Mouse (Mus musculus) brain, adult 10 weeks (tissue): ENCODE results near the gene Rnpc3. TPM values are rescaled to one million over a fixed set of nuclear protein-coding genes. Genes with fewer than 3 reads are reported as not detected.

Experiments
- polyA plus RNA-seq: library from polyadenylated mRNA; stranded (reverse); fragments of 350-450 nt; fragmentation: Illumina TruSeq; extraction: RNeasy Lipid Tissue Mini Kit (QIAGEN cat#74804); gene quantifications from one replicate; pipeline ENCODE4 v1.2.3, GENCODE M21; 2015; ENCODE audit warnings: low read depth, low replicate concordance

The Rnpc3 gene
- 31.0 TPM for polyA plus RNA-seq

DNA sequence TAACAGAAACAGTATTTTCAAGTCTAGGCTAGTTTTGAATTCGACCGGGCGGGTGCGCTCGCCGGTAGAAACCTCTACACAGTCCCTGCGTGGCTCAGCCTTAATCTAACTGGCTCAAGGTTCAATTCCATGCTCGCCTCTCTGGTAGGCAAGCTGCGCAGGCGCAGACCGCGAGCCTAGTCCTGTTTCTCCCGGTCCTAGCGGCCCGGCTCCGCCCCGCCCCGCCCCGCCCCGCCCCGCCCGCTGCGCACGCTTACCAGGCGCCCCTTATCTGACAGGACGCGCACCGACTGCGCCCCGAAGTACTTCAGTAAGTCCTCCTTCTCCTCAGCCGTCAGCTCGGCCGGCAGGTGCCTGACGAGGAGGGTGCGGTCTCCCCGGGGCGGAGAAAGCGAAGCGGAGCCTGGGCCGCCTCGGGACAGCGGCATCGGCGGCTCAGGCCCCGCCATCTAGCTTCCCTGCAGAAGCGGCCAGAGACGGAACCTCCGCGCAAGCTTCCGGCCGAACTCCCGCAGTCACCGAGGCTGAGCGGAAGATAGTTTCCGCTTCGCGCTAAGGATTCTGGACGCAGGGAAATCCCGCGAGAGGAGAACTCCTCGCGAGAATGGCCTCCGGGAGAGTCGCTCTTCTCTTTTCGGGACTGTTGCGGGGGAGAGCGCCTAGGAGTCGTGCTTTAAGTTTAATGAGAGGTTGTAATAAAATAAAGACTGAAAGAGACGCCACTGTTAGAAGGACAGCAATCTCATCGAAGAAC lies at the start of gene Rnpc3:
TSS of gene Rnpc3 (minus strand) at position 544 of the 754 bp plus-strand sequence.

DNA sequence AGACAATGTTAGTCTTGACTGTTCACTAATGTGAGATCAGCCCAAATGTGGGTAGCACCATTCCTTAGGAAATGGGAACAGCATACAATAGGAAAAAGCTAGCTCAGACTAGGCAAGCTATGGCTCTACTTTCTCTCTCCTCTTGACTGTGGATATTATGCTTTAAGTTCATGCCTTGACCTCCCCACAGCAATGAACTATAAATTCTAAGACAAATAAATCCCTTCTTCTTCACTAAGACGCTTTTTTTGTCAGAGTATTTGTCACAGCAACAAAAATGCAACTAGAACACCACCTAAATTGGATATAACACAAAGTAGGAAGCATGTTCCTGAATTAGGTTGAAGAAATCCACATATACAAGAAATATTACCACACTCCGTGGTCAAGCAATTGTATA lies 23.4 kb downstream of the Rnpc3 start, which contains the start of gene Amy1:
TSS of gene Amy1 (minus strand) at position 101 of the 400 bp plus-strand sequence.

Other genes with a start within 250 kb of the Rnpc3 start
- gene Amy2a1, start 97.7 kb downstream of the Rnpc3 start, polyA plus RNA-seq, result not detected
- 28.9 TPM for gene Amy1, start 23.4 kb downstream of the Rnpc3 start, polyA plus RNA-seq